ENCODE assay signal across 23 mouse cellular contexts in genomic region chr19:34450784-34451370, GRCm38 (mm10). TPM values are rescaled to one million over a fixed set of nuclear protein-coding genes. Genes with fewer than 3 reads are reported as not detected.
A peak's percentile ranks its signal among the peaks of the same experiment; 100 is the strongest.
DNase-seq lines count a peak whose midpoint lies in the region; ATAC-seq and TF ChIP-seq lines count a peak whose summit lies in the region.
"Had no signal": no experiment of that assay in that cellular context is flagged by ENCODE, and none has a peak within 500 bp of the region (broad histone marks: within the 10 kb centered on the region; RNA-seq: fewer than 3 reads in every experiment).

No protein-coding gene starts in this region.

- H3K4me2 ChIP-seq in myocyte (ENCODE audit: low read depth), result no peak overlapping the region
- no peak overlapping the region for H3K4me2 ChIP-seq in forebrain, embryonic 12.5 days
- H3K4me2 ChIP-seq: intestine, embryonic 15.5 days; limb, embryonic 15.5 days; liver, embryonic 15.5 days had no signal

- no peak for ATAC-seq in forebrain, embryonic 12.5 days (ENCODE audit: low FRiP score)
- ATAC-seq: forebrain, postnatal 0 days; hindbrain, embryonic 16.5 days; intestine, embryonic 15.5 days; lung, postnatal 0 days; midbrain, embryonic 16.5 days had no signal

- no peak for TF ChIP-seq POLR2A in myocyte (IDR thresholded peaks at IDR 0.05; ENCODE audit: insufficient read length, low read depth)

- no peaks in the 10 kb centered on the region for H3K9me3 ChIP-seq in ES-E14 (ENCODE audit: control insufficient read depth, insufficient read depth, low read depth, low read length)
- H3K9me3 ChIP-seq in forebrain, embryonic 12.5 days, result no peaks in the 10 kb centered on the region
- H3K9me3 ChIP-seq: embryonic facial prominence, embryonic 10.5 days; forebrain, embryonic 10.5 days; heart, embryonic 10.5 days; intestine, embryonic 15.5 days; limb, embryonic 15.5 days; liver, embryonic 15.5 days; midbrain, embryonic 10.5 days had no signal

- 89% methylated on average over 1 of the region's 1 CpGs for WGBS in forebrain, embryonic 12.5 days

- no peak overlapping the region for H3ac ChIP-seq in myocyte (ENCODE audit: control insufficient read depth, insufficient read length)

- DNase-seq in heart, adult 11 months, result peak; percentile 87
- no peak for DNase-seq in heart, adult 18-20 months
- DNase-seq in 416B (ENCODE audit: low read depth) (peak; percentile 43), ES-E14 (ENCODE audit: low read depth, low spot score) (no peak)
- DNase-seq in gastrocnemius, postnatal 4 days (ENCODE audit: low spot score in 2 of 2), result no peak
- DNase-seq: cerebellum, adult 2 months; forebrain, postnatal 0 days; gastrocnemius, postnatal 36 days; heart, postnatal 4 days; kidney, adult 9 months; kidney, postnatal 36 days had no signal

- no peaks in the 10 kb centered on the region for H3K27me3 ChIP-seq in myocyte (ENCODE audit: control insufficient read depth, insufficient read depth, insufficient read length)
- 0 out of 2 replicates have a peak, but pooled peaks cover 5% of the 10 kb centered on the region for H3K27me3 ChIP-seq in forebrain, embryonic 12.5 days
- H3K27me3 ChIP-seq: intestine, embryonic 15.5 days; limb, embryonic 15.5 days; liver, embryonic 15.5 days had no signal

- in situ Hi-C loops in ES-E14 (cut with MboI; ENCODE audit: low sequenced_read_pairs in 2 of 2, unreplicated experiment in 2 of 2), result no loop called here

- H3K4me3 ChIP-seq in ES-E14 (ENCODE audit: insufficient read depth in 1 of 2, low read depth in 1 of 2, low read length in 2 of 2, poor library complexity in 1 of 2, severe bottlenecking in 1 of 2) (no peak overlapping the region), myocyte (no peak overlapping the region)
- H3K4me3 ChIP-seq in forebrain, embryonic 12.5 days (replicated peaks), result no peak overlapping the region
- H3K4me3 ChIP-seq: embryonic facial prominence, embryonic 10.5 days; forebrain, embryonic 10.5 days; heart, embryonic 10.5 days; intestine, embryonic 15.5 days; limb, embryonic 15.5 days; liver, embryonic 15.5 days; midbrain, embryonic 10.5 days had no signal

- H3K27ac ChIP-seq in ES-E14 (ENCODE audit: insufficient read depth, low read depth, low read length, poor library complexity, severe bottlenecking), result no peak overlapping the region
- H3K27ac ChIP-seq in forebrain, embryonic 12.5 days, result no peak overlapping the region
- H3K27ac ChIP-seq: embryonic facial prominence, embryonic 10.5 days; forebrain, embryonic 10.5 days; heart, embryonic 10.5 days; intestine, embryonic 15.5 days; limb, embryonic 15.5 days; liver, embryonic 15.5 days; midbrain, embryonic 10.5 days had no signal

- no peaks in the 10 kb centered on the region for H3K79me2 ChIP-seq in myocyte (ENCODE audit: control insufficient read depth, insufficient read depth)

- no peaks in the 10 kb centered on the region for H3K36me3 ChIP-seq in ES-E14 (ENCODE audit: control insufficient read depth, insufficient read depth, low read length, poor library complexity, severe bottlenecking)
- no peaks in the 10 kb centered on the region for H3K36me3 ChIP-seq in myocyte (ENCODE audit: control insufficient read depth, insufficient read depth)
- no peaks in the 10 kb centered on the region for H3K36me3 ChIP-seq in forebrain, embryonic 12.5 days (replicated peaks)
- H3K36me3 ChIP-seq: embryonic facial prominence, embryonic 10.5 days; forebrain, embryonic 10.5 days; heart, embryonic 10.5 days; intestine, embryonic 15.5 days; limb, embryonic 15.5 days; liver, embryonic 15.5 days; midbrain, embryonic 10.5 days had no signal

- H3K9ac ChIP-seq in ES-E14 (ENCODE audit: insufficient read depth, low read depth, low read length, poor library complexity, severe bottlenecking), result no peak overlapping the region
- H3K9ac ChIP-seq in forebrain, embryonic 12.5 days, result no peak overlapping the region
- H3K9ac ChIP-seq: forebrain, postnatal 0 days; intestine, embryonic 15.5 days; limb, embryonic 15.5 days; liver, embryonic 15.5 days had no signal

- H3K4me1 ChIP-seq in ES-E14 (ENCODE audit: control insufficient read depth in 2 of 2, insufficient read depth in 2 of 2, low read length in 2 of 2, poor library complexity in 1 of 2), result no peaks in the 10 kb centered on the region
- no peaks in the 10 kb centered on the region for H3K4me1 ChIP-seq in forebrain, embryonic 12.5 days
- H3K4me1 ChIP-seq: intestine, embryonic 15.5 days; limb, embryonic 15.5 days; liver, embryonic 15.5 days; midbrain, embryonic 10.5 days had no signal

TF ChIP-seq in ES-E14, 5 proteins besides CTCF, POLR2A, EP300 and RAD21:
- TF ChIP-seq CHD2 (IDR thresholded peaks at IDR 0.05; ENCODE audit: low read depth, low read length) (no peak), ZNF384 (IDR thresholded peaks at IDR 0.05; ENCODE audit: low read depth, low read length) (peak; percentile 73), MAFK (IDR thresholded peaks at IDR 0.05; ENCODE audit: insufficient read depth, low read depth, low read length) (no peak)

TF ChIP-seq in myocyte, 11 proteins besides CTCF, POLR2A, EP300 and RAD21:
- no peak for TF ChIP-seq MAX (IDR thresholded peaks at IDR 0.05; ENCODE audit: low read depth)
- peak; percentile 20 for TF ChIP-seq TCF3 (IDR thresholded peaks at IDR 0.05; ENCODE audit: insufficient read length, low read depth)
- TF ChIP-seq SRF (IDR thresholded peaks at IDR 0.05; ENCODE audit: control insufficient read depth, insufficient read length, low read depth), result no peak
- TF ChIP-seq TCF12 (IDR thresholded peaks at IDR 0.05; ENCODE audit: insufficient read depth, poor library complexity, severe bottlenecking), result peak; percentile 5
- TF ChIP-seq E2F4 (IDR thresholded peaks at IDR 0.05; ENCODE audit: insufficient read depth), result no peak
- peak in 1 of 3 experiments; percentile 16 for TF ChIP-seq MYOD1 (IDR thresholded peaks at IDR 0.05; ENCODE audit: control insufficient read depth in 1 of 3, insufficient read length in 2 of 3, low read depth in 2 of 3)
- no peak for TF ChIP-seq POLR2AphosphoS2 (IDR thresholded peaks at IDR 0.05; ENCODE audit: insufficient read length, low read depth)
- TF ChIP-seq REST (IDR thresholded peaks at IDR 0.05; ENCODE audit: insufficient read depth, insufficient read length), result no peak
- TF ChIP-seq CEBPB (IDR thresholded peaks at IDR 0.05; ENCODE audit: insufficient read depth, poor library complexity, severe bottlenecking), result peak; percentile 90

RNA-seq across cellular contexts. Expression of gene Ch25h, which starts 24.1 kb away (rescaled TPM):
- total RNA-seq in heart, adult 18-20 months (2021), result under 1 TPM in 1 of 2 experiments, not detected in 1; 0.25 TPM
- total RNA-seq in ES-E14 (2012; rRNA removed), result 0.37 and 0.89 TPM in 2 replicates
- polyA plus RNA-seq in myocyte (2012; fragmentation: generic; extraction: Trizol), result 9.9 TPM
- polyA plus RNA-seq in forebrain, embryonic 12.5 days (2016; fragmentation: Nextera tagmentation; extraction: Ambion mirVana), result 1.9 and 2.3 TPM in 2 replicates
- total RNA-seq in gastrocnemius, postnatal 4 days (2021), result under 1 TPM; 0.44 to 0.66 TPM
- total RNA-seq: gastrocnemius, postnatal 36 days had no signal

Comparison
In these comparisons a context has a peak if more than half of its experiments do, and no peak if none do; other contexts are left out.
1. DNase-seq: peak in heart, adult 11 months (single experiment) and 416B (single experiment); none in heart, adult 18-20 months (0 of 2), ES-E14 (single experiment) and gastrocnemius, postnatal 4 days (0 of 2).